Mouse (Mus musculus) hindbrain, embryonic 13.5 days (tissue): ENCODE measurements around the gene Lrrc27. TPM values are rescaled to one million over a fixed set of nuclear protein-coding genes. Genes with fewer than 3 reads are reported as not detected.

ENCODE experiments used
- ATAC-seq: fragments of 200-750 bp; cut with Nextera tagmentation; 2 replicates; pipeline ENCODE4 v1.8.0; 2017; ENCODE audit warnings: moderate TSS enrichment; ENCODE audit not compliant: low FRiP score
- H3K27ac ChIP-seq: fragments of 300-500 bp; sonication (generic); 2 replicates; pipeline ENCODE4 v1.5.1; 2015; ENCODE audit warnings: inconsistent platforms, mild to moderate bottlenecking, moderate library complexity
- H3K27me3 ChIP-seq: fragments of 300-500 bp; sonication (generic); 2 replicates; pipeline ENCODE4 v1.6.1; 2015; ENCODE audit warnings: mild to moderate bottlenecking, inconsistent platforms
- H3K36me3 ChIP-seq: fragments of 300-500 bp; sonication (generic); 2 replicates; pipeline ENCODE4 v1.6.1; 2015; ENCODE audit warnings: mild to moderate bottlenecking, inconsistent platforms
- H3K4me1 ChIP-seq: fragments of 300-500 bp; sonication (generic); replicated peaks from 2 replicates; pipeline ENCODE4 v1.6.1; 2015; ENCODE audit warnings: inconsistent platforms
- H3K4me2 ChIP-seq: fragments of 300-500 bp; sonication (generic); 2 replicates; pipeline ENCODE4 v1.6.1; 2015; ENCODE audit warnings: inconsistent platforms, mild to moderate bottlenecking, moderate library complexity
- H3K4me3 ChIP-seq: fragments of 300-500 bp; sonication (generic); 2 replicates; pipeline ENCODE4 v1.5.1; 2015; ENCODE audit warnings: mild to moderate bottlenecking, inconsistent platforms
- H3K9ac ChIP-seq: fragments of 300-500 bp; sonication (generic); 2 replicates; pipeline ENCODE4 v1.6.1; 2015; ENCODE audit warnings: mild to moderate bottlenecking, inconsistent platforms
- H3K9me3 ChIP-seq: fragments of 300-500 bp; sonication (generic); 2 replicates; pipeline ENCODE4 v1.6.1; 2016; ENCODE audit warnings: inconsistent platforms
- WGBS: fragments of 180-500 bp; shearing (Covaris S2); methylation state at CpG from one replicate; pipeline ENCODE4 v1.1.7; 2015; 5-methylcytosine and 5-hydroxymethylcytosine counted together
- polyA plus RNA-seq: library from polyadenylated mRNA; unstranded; fragments of >200 nt; fragmentation: Nextera tagmentation; extraction: Ambion mirVana; gene quantifications from 2 replicates; pipeline ENCODE4 v1.2.1, GENCODE M21; 2015

The Lrrc27 gene
- polyA plus RNA-seq, result 3.5 and 5.0 TPM in 2 replicates

DNA sequence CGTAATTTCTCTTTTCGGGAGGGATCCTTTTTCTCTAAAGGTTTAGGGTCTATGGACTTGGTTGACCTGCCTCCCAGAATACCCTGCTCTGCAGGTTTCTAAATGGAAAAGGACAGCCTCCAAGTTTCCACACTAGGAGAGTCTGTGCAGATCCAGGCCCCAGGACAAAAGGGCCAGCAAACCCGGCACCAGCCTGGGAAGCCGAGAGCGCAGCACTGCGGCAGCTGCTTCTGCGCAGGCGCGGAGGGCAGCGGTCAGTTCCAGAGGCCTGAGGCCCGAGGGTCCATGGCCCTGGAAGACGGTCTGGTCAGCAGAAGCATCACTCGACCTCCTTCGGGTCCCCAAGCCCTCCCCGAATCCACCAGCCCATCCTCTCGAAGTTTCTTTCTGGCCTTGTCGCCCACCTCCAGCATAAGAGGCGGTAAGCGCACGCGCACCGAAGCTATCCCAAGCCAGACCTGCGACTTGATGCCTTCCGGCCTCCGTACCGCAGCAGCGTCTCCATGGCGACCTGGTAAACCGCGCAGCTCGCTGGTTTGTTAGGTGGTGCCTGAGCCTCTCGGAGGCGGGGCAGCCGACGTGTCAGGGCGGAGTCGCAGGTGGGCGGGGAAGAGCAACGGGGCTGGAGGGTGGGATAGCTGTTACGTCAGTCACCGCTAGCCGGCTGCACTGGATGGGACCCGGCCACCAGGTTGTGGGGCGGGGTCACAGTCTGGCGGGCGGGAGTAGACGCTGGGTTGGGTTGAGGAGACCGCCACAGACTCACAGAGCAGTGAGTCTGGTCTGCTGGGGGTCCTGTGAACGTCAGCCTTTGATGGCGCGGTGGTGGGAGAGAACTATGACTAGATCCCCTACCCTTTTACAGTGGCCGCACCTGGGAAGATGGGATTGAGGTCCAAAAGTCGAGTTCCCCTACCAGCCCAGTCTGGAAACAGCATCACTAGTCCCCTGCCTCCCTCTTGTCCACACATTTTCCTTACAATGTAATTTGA, at the start of gene Lrrc27, which contains the start of gene Stk32c:
Lrrc27 (plus strand) TSS at position 235 of the 992 bp plus-strand sequence.
Stk32c (minus strand) TSS at position 554 of the 992 bp plus-strand sequence.
- Histone ChIP-seq H3K4me1 (peaks cover 17% of the 10 kb centered on the region), H3K36me3 (no peaks in the 10 kb centered on the region), H3K27ac (peak within 1 kb of the TSS; percentile 93), H3K27me3 (no peaks in the 10 kb centered on the region), H3K9ac (peak within 1 kb of the TSS; percentile 78), H3K4me3 (peak within 1 kb of the TSS; percentile 52), H3K4me2 (peak within 1 kb of the TSS; percentile 59), H3K9me3 (no peaks in the 10 kb centered on the region)
- ATAC-seq, result peak; percentile 98
- 2% methylated on average over 53 of the region's 53 CpGs for WGBS

DNA sequence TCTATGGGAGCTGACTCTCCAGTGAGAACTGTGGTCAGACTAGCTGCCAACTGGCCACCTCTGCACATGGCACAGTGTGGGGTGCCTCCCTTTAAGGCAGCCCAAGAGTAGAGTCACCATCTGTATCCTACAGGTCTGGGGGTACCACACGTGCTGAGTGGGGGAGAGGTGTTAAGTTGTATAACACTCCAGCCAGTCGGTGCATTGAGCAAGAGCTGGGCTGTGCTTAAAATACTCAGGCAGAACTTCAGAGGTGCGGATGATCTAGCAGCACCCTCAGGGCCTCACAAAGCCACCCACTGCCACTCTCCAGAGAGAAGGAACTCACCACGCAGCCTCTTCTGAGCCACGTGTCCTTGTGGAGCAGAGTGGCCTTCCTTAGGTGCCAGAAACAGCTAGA, 48.4 kb upstream of the Lrrc27 start:
- H3K4me3 ChIP-seq, result no peak overlapping the region
- peaks cover 2% of the 10 kb centered on the region for H3K4me1 ChIP-seq
- no peak overlapping the region for H3K9ac ChIP-seq
- no peak overlapping the region for H3K27ac ChIP-seq
- no peak overlapping the region for H3K4me2 ChIP-seq
- H3K27me3 ChIP-seq, result no peaks in the 10 kb centered on the region
- H3K36me3 ChIP-seq, result no peaks in the 10 kb centered on the region
- ATAC-seq, result no peak
- WGBS, result 88% methylated on average over 5 of the region's 5 CpGs
- peaks cover 18% of the 10 kb centered on the region for H3K9me3 ChIP-seq

DNA sequence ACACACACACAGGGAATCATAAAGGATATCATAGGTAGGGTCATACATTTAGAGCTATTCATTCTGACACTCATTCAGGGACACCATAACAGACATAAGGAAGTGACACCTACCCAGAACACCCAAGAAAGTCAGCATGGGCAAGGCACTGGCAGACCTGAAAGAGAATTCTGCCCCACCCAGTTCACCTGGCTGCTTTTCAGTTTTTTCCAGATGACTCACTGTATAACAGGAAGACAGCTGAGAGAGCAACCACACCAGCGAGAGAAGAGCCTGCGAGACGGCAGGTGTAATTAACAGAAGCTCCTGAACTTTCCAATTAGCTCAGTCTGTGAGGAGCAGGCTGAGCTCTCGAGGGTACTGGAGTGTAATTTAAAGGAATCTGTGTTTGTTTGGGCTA, 43.6 kb upstream of the Lrrc27 start:
- Histone ChIP-seq H3K36me3 (no peaks in the 10 kb centered on the region), H3K4me3 (no peak overlapping the region)
- 85% methylated on average over 4 of the region's 4 CpGs for WGBS

DNA sequence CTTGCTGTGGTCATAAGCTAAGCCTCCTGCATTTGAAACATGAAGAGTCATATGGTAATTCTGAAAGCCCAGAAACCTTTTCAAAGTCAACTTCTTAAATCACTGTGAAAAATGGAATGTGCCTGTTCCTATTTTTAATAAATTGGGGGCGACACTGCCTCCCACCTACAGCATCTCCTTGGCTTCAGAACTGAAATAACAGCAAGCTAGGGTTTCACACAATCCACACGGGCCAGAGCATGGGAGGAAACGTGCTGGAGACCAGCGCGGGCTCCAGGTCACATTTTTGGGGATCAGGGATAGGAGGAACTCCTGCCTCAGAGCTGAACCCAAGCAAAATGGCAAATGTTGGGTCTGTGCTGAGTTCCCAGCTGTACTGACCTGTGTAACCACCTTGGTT, 33.5 kb upstream of the Lrrc27 start:
- ATAC-seq, result no peak
- Histone ChIP-seq H3K27me3 (no peaks in the 10 kb centered on the region), H3K36me3 (no peaks in the 10 kb centered on the region), H3K9ac (no peak overlapping the region), H3K9me3 (no peaks in the 10 kb centered on the region), H3K27ac (no peak overlapping the region), H3K4me3 (no peak overlapping the region), H3K4me1 (no peaks in the 10 kb centered on the region), H3K4me2 (no peak overlapping the region)
- WGBS, result 87% methylated on average over 5 of the region's 5 CpGs

More for the DNA sequence above, 43.6 kb upstream of the Lrrc27 start:
- H3K4me2 ChIP-seq, result no peak overlapping the region
- no peaks in the 10 kb centered on the region for H3K27me3 ChIP-seq
- H3K27ac ChIP-seq, result no peak overlapping the region
- H3K9me3 ChIP-seq, result peaks cover 18% of the 10 kb centered on the region
- H3K4me1 ChIP-seq, result no peaks in the 10 kb centered on the region
- H3K9ac ChIP-seq, result no peak overlapping the region
- ATAC-seq, result no peak

DNA sequence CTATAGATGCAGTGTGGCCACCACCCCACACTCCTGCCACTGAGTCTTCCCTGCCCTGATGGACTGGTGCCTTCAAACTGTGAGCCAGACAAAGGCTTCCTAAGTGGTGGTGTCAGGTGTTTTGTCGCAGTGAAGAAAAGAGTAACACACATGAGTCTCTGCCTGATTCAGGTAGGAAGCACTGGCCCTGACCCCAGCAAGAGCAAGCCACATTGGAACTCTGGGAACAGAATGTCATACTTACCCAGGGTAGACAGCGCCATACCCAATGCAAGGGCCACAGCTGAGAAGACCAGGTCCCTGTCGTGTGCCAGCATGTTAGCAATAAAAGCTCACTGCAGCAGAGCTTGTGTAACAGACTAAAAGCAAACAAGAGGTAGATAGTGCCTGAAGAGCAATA, 32.7 kb upstream of the Lrrc27 start:
- no peak for ATAC-seq
- 98% methylated on average over 3 of the region's 3 CpGs for WGBS
- Histone ChIP-seq H3K9me3 (no peaks in the 10 kb centered on the region), H3K4me3 (no peak overlapping the region), H3K36me3 (no peaks in the 10 kb centered on the region), H3K4me2 (no peak overlapping the region), H3K4me1 (no peaks in the 10 kb centered on the region), H3K27me3 (peaks cover 5% of the 10 kb centered on the region; the same call in 1 of the 2 replicates), H3K9ac (no peak overlapping the region), H3K27ac (no peak overlapping the region)

DNA sequence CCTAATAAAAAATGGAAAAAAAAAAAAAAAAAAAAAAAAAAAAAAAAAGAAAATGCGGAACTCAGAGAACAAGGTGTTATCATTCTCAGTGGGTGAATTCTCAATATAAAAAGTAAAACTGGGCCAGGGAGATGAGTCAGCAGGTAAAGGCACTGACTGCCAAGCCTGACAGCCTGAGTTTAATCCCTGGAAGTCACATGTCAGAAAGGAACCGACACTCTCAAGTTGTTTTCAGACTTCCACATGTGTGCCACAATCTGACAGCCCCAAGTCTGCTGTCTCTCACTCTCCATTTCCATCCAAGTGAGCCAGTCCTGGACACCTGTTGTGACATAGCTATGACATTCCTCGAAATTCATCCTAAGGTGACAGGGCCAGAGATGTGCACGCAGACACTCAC, 28.4 kb upstream of the Lrrc27 start:
- H3K27ac ChIP-seq, result no peak overlapping the region
- no peaks in the 10 kb centered on the region for H3K9me3 ChIP-seq
- ATAC-seq, result no peak
- H3K9ac ChIP-seq, result no peak overlapping the region
- no peak overlapping the region for H3K4me2 ChIP-seq
- no peak overlapping the region for H3K4me3 ChIP-seq
- H3K4me1 ChIP-seq, result peaks cover 16% of the 10 kb centered on the region
- peaks cover 38% of the 10 kb centered on the region for H3K27me3 ChIP-seq
- WGBS, result 86% methylated on average over 4 of the region's 4 CpGs
- H3K36me3 ChIP-seq, result no peaks in the 10 kb centered on the region

DNA sequence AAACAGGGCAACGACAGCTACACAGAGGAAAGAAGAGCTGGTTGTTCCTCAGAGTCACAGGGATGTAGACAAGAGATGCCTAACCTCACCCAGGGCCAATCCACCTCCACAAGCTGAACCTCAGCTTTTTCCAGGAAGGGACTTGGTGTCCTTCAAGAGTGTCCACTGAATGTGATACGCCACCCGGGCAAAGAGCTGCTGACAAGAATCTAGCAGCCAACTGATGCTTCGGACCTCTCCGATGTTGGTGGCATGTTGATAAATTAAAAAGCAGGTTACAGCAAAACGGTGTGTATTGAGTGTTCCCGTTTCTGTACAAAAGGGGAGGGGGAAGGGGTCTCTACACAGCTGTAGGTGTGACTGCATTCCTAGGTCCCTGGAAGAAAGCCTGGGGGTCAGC, 27.9 kb upstream of the Lrrc27 start:
- peaks cover 38% of the 10 kb centered on the region for H3K27me3 ChIP-seq
- ATAC-seq, result no peak
- no peak overlapping the region for H3K27ac ChIP-seq
- 90% methylated on average over 7 of the region's 7 CpGs for WGBS
- H3K4me3 ChIP-seq, result no peak overlapping the region
- peaks cover 16% of the 10 kb centered on the region for H3K4me1 ChIP-seq
- H3K9ac ChIP-seq, result no peak overlapping the region
- no peaks in the 10 kb centered on the region for H3K9me3 ChIP-seq
- H3K4me2 ChIP-seq, result no peak overlapping the region
- H3K36me3 ChIP-seq, result no peaks in the 10 kb centered on the region

DNA sequence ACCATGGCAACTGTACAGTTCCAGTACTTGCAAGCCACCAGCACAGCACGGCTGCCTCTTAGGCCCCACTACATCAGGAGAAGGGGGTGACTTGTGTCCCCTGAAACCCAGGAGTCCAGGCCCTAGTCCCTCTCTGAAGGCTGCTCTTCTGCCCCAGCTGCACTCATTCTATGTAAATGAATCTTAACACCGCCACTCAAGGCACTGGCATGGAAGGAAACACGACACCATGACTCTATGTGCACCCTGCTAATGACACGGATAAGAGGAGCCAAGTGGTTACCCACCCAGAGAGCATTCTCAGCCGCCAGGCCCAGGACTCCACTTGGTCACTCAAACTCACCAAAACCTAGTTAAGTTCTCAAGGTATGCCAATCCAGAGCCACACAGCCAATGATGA, 26.8 kb upstream of the Lrrc27 start:
- Histone ChIP-seq H3K4me2 (no peak overlapping the region), H3K9ac (no peak overlapping the region), H3K4me3 (no peak overlapping the region), H3K27ac (no peak overlapping the region), H3K9me3 (0 out of 2 replicates have a peak, but pooled peaks cover under 1% of the 10 kb centered on the region), H3K27me3 (peaks cover 46% of the 10 kb centered on the region), H3K36me3 (no peaks in the 10 kb centered on the region), H3K4me1 (peaks cover 16% of the 10 kb centered on the region)
- WGBS, result 57% methylated on average over 5 of the region's 5 CpGs
- ATAC-seq, result no peak

DNA sequence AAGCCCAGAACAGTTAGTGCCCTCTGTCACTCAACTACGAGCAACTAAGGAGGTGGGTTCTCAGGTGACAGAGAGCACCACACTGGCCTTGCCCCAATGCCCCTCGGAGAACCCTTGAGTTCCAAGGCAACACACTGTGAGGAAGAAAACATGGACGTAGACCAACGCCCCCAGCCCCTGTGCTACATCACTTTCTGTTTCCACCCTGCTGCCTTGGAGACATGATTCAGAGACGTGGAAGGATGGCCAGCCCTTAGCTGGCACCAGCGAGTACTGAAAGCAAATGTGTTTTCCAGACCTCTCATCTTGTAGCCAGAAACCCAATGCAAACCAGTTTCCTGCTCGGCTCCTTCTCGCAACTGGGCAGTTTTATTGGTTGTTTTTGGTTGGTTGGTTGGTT, 26.4 kb upstream of the Lrrc27 start:
- Histone ChIP-seq H3K9me3 (peaks cover 5% of the 10 kb centered on the region; the same call in 1 of the 2 replicates), H3K36me3 (no peaks in the 10 kb centered on the region), H3K9ac (no peak overlapping the region), H3K4me2 (peak overlapping the region; percentile 91; the same call in 1 of the 2 replicates), H3K4me3 (no peak overlapping the region), H3K27ac (no peak overlapping the region), H3K27me3 (peaks cover 48% of the 10 kb centered on the region), H3K4me1 (peaks cover 16% of the 10 kb centered on the region)
- WGBS, result 74% methylated on average over 8 of the region's 8 CpGs
- ATAC-seq, result no peak

DNA sequence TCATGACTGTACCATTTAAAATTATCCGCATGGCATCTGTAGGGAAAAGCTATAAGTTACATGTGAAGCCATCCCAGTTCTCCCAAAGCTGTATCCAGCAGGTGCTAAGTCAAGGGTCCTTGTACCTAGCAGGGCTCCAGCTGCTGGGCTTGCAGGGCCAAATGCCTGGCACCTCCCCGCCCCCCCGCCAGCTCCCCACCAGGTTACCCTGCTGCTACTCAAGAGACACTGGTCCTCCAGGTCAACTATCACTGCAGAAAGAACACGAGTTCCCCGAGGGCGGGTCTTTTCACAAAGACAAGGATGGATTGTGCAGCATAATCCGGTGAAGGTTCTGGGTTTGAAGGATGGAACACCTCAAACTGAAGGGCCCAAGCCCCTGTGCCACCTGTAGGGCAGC, 25.5 kb upstream of the Lrrc27 start:
- Histone ChIP-seq H3K9ac (peak overlapping the region; percentile 86), H3K27ac (no peak overlapping the region), H3K4me2 (peak overlapping the region; percentile 91), H3K4me3 (peak overlapping the region; percentile 73), H3K4me1 (peaks cover 16% of the 10 kb centered on the region), H3K9me3 (peaks cover 7% of the 10 kb centered on the region; the same call in 1 of the 2 replicates), H3K36me3 (no peaks in the 10 kb centered on the region), H3K27me3 (peaks cover 49% of the 10 kb centered on the region)
- no peak for ATAC-seq
- WGBS, result 40% methylated on average over 7 of the region's 7 CpGs

DNA sequence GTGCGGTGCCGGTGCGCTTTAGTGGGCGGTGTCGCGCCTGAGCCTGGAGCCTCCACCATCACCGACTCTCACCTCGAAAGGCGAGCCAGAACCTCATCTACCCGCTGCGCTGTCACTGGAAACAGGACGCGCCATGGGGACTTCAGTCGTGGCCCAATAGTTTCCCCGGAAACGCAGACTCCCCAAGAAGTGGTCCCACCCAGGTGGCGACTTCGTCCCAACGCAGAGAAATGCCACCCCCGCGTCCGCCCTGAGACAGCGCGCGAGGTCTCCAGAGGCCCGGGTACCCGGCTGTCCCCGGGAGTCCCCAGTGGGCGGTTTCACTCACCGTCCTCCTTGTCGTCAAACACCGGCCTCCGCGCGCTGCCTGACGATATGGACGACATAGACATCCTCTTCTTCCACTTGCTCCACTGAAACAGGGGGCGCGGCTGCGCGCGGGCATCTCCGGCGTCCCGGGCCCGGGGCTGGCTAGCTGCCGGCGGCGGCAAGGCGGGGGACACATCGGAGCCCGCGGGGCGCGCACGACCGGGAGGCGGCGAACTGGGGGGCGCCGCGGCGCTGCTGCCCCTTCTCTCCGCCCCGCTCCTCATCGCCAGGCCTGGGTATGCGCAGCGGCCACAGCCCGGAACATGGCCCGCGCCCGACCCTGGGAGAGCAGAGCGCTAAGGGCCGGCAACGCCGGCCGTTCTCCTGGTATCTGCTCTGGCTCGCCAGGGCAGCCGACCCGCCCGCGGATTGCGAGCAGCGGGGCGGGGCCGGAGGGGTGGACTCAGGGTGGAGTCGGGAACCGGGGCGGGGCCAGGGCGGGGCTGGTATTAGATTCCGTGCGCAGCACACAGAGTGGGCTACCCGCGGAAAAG, 24.8 kb upstream of the Lrrc27 start:
- peaks cover 16% of the 10 kb centered on the region for H3K4me1 ChIP-seq
- under 1% methylated on average over 87 of the region's 94 CpGs for WGBS
- no peaks in the 10 kb centered on the region for H3K36me3 ChIP-seq
- peak overlapping the region; percentile 73 for H3K4me3 ChIP-seq
- H3K9ac ChIP-seq, result peak overlapping the region; percentile 86
- H3K27me3 ChIP-seq, result peaks cover 49% of the 10 kb centered on the region
- ATAC-seq, result peak; percentile 92
- H3K27ac ChIP-seq, result peak overlapping the region; percentile 66
- H3K4me2 ChIP-seq, result peak overlapping the region; percentile 91
- peaks cover 7% of the 10 kb centered on the region; the same call in 1 of the 2 replicates for H3K9me3 ChIP-seq
